Mouse (Mus musculus) yolk sac, embryonic 10.5 days (tissue): ENCODE measurements around the gene Trak1.
A peak's percentile ranks its signal among the peaks of the same experiment; 100 is the strongest.

Experiments used
- DNase-seq: peaks from one replicate; pipeline ENCODE4 v3.0.0-alpha.2; 2017; ENCODE audit warnings: low spot score

The Trak1 gene

DNA sequence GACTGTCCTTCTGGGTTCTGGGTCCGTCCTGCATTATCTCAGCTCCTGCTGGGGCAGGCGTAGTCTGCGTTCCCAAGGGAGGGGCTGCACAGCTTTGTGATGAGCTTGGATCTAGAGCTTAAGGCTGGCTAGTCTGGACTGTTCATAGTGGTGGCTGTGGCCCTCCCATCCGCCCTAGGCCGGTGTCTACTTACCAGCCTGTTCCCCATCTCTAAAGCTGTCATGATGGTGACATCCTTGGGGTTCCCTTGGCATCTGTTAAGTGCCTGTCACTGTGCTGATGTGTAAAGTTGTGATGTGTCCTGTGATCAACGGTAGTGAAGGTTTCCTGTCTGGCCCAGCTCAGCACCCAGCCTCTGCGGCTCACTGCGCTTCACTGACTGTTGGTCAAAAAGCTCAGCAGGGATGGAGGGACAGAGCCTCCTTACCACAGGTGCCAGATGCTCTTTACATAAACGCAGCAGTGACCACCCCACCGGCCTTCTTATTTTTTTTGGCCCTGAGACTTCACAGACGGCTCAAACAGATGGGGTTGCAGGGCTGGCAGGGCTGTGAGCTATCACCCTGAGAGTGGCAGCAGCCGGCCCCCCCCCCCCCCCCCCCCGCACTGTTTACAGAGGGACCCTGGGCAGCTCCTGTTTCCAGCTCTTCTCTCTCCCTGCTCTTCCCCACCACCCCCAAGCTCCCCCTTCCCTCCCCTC is 74.8 kb downstream of the Trak1 start:
- DNase-seq = peak; percentile 44

DNA sequence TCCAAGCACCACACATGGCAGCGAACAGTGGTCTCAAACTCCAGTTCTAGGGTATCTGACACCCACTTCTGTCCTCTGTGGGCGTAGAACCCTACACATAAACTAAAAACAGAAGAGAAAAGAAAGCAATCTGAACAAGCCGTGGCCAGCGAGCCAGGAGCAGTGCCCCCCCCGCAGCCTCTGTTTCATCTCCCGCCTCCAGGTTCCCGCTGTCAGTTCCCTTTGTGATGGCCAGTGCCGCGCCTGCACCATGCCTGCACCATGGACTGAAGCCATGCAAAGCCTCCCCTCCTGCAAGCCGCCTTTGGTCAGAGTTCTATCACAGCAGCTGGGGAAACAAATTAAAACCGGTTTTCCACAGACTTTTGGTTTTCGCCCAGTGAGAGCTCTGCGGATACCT is 75.8 kb downstream of the Trak1 start:
- no peak for DNase-seq

DNA sequence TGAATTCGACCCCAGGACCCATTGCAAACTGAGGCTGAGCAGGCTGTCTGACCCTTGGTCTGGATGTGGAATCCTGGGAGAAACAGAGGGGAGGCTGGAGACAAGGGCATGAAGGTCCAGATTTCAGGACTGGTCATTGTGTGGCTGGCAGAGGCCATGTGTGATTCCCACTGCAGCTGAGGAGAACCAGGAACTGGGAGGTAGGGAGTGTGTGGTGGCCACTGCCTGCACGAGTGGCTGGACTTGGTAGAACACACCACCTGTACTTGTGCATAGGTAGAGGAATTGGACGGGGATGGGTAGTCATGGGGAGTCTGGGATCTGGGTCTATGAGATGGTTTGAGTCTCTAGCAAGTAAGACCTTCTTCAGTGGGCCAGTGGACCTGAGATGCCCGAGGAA is 76.2 kb downstream of the Trak1 start:
- DNase-seq = no peak

DNA sequence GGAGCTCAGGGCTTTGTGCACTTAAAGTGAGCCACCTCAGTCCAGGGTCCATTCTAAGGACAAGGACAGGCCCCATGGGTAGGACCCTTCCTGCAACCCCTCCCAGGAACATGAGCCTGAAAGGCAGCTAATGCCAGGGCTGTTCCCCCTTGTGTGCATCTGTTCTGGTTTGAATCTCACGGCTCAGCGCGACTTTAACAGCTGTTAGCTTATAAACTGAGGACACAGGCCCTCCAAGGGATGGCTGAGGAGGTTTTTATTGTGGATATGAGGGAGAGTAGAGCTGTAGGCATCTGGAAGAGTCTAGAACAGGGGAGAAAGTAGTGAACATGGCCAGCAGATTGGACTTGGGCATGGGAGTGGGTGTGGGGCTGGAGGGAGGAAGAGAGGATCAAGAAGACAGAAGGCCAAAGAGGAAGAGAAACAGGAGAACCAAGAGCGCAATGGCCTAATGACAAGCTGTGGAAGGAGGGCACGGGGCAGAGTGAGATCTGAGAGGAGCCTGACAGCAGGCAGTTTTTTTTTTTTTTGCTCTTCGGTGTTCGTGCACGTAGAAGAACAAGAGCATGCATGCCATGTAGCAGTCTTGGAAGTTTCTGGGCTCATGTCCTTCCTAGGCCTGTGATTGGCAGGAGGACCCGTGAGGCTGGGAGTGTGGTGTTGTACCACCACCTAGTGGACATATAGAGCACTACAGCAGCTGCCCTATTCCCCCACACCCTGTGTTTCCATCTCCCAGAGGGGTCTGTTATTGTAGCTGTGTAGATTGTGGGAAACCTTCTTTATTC is 77.0 kb downstream of the Trak1 start:
- DNase-seq = peak; percentile 43

DNA sequence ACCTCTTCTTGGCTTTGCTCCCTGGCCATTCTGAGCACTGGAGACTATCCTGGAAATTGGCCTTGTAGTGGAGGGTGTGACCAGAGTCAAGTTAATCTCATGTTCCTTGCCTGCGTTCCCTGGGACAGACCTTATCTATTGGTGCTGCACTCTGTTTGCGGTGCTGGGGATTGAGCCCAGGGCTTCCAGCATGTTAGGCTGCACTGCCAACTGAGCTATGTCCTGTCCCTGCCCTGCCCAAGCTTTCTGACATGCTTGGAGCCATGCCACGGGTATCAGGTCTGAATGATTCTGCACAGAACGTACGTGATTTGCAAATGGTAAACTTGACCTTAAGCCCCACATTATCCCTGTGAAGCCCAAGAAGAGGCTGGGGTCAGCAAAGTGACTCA is 77.6 kb downstream of the Trak1 start:
- DNase-seq = no peak

DNA sequence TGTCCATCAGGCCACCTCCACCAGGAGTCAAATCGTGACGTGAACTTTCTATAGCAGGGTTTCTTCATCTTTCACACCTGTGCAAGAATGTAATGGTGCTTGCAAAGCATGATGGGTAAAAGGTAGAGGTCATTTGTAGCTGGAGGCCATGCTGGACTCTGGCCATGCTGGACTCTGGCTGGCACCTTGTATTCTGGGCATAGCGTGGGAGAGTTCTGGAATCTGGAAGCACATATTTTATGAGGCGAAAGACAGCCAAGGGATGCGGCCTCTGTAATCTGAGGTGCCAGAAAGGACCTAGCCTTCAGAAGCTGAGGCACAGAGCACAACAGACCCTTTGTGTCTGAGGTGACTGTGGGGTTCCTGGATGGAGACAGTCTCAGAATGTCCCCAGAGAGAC is 78.8 kb downstream of the Trak1 start:
- no peak for DNase-seq

DNA sequence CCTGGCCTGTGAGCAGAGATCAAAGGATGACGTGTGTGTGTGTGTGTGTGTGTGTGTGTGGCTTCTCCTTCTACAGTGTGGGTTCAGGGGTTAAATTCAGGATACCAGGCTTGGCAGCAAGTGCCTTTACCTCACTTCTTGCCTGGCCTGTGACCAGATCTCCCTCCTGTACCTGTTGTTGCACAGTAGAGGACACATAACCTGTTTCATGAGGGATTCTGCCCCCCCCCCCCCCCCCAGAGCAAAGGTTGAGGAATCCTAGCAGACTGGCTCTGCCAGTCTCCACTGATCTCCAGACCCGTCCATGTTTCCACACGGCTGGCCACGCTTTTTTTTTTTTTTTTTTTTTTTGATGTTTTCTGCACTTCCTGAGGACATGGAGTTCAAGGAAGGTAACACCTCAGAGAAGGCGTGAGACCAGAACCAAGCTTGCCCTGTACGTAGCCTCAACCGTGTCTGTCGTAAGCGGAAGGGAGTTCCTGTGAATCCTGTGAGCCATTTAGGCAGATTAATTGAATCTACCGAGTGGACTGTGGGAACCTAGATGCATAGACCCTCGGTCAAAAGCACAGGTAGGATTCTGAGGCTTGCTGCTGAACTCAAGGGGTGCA is 83.1 kb downstream of the Trak1 start:
- no peak for DNase-seq

DNA sequence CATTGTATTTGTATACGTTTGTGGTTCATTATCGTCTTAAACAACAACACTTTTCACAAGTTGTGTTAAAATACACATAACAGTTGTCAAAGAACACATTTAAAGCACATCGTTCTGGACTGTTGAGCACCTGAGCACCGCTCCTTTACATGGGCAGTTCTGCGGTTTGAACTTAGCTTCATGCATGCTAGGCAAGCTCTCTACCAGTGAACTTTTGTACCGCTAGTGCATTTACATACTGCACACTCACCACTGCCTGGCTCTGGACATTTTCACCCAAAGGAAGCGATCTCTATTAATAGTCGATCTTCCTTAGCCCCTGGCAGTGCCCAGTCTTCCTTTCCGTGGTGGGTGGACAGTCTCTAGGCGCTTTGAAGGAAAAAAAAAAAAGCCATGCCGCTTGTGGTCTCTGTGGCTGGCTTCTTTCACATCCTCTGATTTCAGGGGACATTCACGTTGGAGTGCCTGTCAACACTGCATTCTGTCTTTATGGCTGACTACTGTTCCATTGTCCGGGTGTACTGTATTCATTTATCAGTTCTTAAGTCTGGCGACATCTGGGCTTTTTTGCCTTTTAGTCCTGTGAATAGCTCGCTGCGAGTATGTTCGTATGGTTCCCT is 84.5 kb downstream of the Trak1 start:
- DNase-seq = no peak

DNA sequence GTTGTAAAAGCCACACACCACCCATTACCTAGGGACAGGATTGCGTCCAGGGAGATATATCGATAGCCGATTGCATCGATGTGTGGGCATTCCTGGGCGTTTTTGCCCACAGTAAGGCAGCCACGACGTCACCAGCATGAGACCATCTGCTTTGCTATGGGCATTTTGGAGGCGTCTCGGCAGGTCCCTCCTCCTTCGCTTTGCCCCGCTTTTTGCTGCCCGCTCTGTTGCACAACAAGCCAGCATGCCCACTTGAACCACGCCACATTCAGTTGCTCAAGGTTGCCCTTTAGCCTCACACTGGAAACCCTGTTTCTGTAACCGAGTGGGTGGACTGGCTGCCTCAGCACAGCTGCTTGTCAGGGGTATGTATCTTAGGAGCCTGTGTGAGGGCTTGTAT is 85.3 kb downstream of the Trak1 start:
- DNase-seq = no peak

DNA sequence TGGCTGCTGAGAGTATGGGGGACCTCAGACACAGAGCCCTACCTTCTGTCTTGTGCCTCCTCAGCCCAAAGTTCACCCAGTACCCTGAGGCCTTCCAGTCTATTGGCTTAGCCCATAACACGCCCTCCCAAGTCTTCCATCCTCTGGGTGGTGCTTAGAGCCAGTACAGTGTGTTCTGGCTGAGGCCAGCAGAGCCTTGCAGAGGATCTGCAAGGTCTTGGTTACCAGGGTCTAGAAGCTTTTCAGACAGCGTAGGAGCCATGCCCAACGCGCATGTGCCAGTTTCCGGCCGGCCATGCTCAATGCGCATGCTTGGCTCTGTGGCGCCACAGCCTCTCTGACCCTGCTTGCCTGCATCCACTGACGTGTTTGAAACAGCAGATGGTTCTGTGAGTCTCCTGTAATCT is 85.9 kb downstream of the Trak1 start:
- DNase-seq = no peak

DNA sequence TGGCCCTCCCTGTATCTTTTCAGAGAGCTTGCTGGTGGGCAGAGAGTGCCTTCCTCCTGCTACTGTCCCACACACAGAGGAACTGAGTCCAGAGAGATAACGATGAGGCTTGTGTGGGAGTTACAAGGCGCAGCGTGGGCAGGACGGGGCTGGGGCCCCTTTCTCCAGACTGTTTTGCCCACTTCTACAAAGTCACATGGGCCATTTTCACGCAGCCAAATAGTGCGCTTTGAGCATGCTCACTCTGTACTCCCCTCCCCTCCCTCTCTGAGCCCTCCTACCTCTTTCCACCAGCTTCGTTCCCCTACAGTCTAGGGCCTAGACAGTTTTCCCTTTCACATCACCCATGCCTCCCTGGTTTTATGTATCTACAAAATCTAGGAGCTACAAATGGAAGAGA is 87.3 kb downstream of the Trak1 start:
- no peak for DNase-seq

DNA sequence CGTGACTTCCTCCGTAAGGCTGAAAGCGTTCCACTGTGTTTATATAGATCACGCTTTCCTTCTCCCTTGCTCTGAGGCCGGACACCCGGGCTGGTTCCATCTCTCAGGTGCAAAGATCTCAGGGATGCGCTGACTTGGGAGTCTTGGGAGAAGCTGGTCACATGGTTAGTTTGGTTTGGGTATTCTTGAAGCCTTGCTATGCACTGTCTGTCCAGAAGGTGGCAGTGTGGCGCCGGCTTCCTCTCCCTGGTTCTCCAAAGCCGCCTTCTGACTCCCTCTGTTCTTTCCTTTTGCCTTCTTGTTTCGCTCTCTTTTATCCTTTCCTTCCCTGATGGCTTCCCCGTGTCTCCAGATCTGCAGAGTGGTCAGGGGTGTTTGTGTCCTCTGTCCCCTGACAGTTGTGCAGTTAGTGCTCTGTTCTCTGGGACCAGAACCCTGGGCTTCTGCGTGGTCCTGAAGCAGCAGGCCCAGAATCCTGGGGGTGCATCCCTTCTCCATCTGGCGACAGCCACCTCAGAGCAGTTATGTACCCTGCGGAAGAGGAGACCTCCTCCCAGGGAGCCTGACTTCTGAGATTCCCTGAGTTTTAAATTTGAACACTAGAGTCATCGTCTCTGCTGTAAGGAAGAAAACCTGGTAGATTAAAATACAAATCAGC is 87.9 kb downstream of the Trak1 start:
- peak; percentile 59 for DNase-seq

DNA sequence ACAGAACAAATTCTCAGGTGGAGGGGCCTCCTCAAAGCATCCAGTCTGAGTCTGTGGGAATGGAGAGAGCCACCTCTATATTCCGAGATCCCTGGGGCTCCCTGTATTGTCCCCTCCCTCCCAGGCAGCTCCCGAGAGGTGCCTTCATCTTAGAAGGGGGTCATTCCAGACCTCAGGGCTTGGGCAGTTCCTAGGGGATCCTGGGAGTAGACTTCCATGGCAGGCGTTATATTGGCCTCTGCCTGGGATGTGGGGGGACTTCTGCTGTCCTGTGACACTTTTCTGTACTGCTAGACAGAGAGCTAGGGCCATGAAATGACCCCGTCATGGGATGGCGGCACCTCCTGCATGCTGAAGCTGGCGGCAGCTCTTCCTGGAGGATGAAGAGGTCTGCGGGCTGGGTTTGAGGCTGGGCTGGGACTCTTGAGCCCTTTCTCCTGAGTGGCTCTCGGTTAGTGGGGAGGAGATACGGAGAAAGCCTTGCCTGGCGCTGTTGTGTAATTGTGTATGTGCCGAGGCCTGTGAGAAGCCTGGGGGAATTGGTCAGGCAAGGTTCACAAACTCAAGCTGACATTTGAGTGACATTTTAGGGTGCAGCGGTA is 88.5 kb downstream of the Trak1 start:
- DNase-seq = no peak

DNA sequence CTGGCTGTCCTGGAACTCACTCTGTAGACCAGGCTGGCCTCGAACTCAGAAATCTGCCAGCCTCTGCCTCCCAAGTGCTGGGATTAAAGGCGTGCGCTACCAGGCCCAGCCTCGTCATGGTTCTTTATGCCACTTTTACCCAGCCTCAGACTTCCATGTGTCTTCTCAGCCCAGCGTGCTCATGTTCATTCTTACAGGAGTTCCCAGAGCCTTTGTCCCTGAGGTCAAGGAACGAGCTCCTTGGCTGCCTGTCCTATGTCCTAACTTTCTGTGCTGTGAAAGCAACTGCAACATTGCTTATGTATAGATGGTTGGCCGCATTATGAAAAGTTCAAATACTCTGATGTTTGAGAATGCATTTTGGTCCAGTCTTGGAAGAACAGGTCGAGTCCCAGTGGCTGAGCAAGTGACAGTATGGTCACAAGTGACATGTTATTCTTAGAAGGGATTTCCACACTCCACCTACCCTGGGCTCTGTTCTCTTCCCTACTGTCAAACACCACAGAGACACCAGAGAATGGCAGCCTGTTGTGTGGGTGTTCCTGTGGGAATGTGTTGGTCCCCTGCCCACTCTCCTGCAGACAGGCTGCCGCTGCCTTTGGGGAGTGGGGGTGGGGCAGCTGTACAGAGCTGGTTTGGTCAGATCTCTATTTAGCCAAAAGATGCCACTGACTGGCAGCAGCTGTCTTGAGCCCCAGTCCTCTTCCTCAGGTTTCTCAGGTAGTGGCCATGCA is 90.4 kb downstream of the Trak1 start:
- DNase-seq = no peak

DNA sequence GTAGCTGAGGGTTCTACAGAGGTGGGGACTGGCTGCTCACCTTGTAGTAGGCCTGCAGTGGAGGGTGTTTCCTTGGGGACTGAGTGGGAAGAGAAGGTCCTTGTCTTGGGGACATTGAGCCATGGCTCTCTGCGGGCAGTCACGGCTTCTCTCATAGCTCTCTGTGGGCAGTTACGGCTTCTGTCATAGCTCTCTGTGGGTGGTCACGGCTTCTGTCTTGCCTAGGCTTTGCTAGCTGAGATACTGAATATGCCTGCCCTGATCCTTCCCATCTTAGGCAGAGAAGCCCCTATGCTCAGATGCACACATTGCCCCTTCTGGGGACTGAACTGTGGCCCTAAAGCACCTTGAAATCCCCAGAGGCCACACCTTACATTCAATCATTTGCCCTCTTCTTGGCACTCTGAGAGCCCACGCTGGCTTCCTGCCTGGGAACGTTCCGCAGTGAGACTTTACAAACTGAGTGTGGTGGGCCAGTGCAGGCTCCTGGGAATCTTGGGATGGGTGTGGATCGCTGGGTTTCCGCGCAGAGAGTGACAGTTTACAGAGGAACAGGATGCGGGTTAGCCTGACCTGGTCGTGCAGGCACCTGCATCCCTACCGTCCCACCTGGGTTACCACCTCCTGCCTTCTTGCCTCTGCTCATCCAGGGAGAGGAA is 91.1 kb downstream of the Trak1 start:
- DNase-seq = no peak

DNA sequence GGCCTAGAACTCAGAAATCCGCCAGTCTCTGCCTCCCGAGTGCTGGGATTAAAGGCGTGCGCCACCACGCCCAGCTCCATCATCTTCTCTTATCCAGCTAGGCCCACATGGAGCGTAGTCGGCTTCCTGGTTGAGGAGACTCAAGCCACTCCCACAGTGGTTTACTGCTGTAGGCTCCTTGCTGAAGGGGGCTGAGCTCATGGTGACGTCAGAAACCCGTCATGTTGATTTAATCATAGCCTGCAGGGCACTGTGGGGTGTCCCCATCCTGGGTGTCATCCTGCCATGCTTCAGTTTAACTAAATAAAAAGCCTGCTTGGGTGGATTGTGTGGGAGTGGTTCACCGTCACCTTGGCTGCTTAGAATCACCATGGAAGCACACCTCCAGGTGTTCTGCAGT is 92.0 kb downstream of the Trak1 start:
- no peak for DNase-seq

DNA sequence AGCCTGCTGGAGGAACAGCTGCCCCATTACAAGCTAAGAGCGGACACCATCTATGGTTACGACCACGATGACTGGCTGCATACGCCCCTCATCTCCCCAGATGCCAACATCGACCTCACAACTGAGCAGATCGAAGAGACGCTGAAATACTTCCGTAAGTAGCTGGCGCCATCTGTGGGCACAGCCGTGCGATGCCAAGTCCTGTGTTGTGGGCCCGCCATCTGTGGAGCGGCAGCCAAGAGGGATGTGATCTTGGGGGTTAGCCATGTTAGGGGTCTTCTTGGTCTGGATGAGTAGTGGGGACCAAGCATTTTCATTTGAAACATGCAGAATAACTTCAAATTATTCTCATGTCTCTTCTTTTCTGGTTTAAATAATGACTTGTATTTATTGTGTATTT is 94.6 kb downstream of the Trak1 start:
- no peak for DNase-seq

DNA sequence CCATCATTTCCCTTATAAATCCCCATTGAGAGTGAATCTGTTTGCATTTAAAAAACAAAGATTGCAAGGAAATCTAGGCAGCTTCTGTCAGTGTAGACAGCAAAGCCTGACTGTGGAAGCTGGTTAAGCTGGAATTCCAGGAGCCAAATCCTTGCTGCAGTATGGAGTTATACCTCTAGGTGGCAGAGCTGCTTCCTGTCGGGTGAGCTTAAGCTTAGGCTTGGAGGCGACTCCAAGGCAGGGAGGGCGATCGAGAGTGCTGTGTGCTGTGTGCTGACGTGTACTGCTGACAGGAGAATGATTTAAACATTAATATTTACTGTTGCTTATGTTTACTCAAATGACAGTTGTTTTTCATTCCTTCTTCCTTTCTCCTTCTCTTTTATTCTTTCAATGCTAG is 95.1 kb downstream of the Trak1 start:
- DNase-seq = peak; percentile 35

DNA sequence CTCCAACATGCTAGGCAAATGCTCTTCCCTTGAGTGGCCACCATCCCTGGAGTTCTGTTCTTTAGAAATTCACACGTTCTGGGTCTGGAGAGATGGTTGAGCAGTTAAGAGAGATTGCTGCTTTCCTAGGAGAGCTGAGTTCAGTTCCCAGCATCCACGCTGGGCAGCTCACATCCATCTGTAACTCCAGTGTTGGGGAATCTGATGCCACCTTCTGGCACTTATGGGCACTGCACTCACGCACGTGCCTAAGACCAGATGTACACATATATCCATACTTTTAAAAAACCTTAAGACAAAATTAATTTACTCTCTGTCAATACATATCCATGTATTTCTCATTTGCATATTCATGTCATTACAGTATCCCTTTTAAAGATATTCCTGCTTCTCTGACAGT is 95.8 kb downstream of the Trak1 start:
- no peak for DNase-seq

DNA sequence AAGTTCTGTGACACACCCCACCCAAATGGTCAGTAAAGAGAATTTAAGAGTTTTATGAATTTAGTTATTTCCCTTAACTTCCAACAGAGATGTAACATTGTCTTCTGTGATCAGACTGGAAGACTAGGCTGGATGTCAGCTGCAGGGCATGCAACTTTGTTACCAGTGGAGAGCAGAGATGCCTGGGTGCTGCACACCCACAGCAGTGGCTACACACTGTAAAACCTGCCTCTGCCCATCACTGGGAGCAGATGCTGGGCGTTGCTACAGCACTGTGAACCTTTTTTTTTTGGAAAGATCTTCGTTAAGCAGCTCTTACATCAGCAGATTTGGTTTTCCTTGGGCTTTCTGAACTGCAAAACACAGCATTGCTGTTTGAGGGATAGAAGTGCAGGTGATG is 97.6 kb downstream of the Trak1 start:
- DNase-seq = no peak

DNA sequence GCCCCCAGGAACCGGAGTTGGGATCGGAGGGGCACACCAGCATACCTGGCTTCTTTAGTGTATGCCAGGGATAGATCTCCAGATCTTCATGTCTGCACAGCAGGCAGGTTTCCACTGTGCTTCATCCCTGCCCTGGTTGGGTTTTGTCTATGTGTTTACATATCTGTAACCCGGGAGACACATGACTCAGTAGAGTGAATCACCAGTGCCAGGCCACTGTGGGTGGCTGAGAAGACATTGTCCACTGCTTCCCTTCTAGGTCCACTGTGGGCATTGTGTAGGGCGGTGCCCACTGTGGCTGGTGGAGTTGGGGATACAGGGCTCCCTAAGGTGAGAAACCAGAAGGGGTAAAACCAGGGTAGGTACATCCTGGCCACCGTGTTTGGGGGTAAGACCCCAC is 98.5 kb downstream of the Trak1 start:
- no peak for DNase-seq
